Mouse (Mus musculus): ENCODE measurements around the gene Tnnt3. TPM values are rescaled to one million over a fixed set of nuclear protein-coding genes. Genes with fewer than 3 reads are reported as not detected.

Gene Tnnt3
- polyA plus RNA-seq, 1 experiment, result 2.7 TPM

DNA sequence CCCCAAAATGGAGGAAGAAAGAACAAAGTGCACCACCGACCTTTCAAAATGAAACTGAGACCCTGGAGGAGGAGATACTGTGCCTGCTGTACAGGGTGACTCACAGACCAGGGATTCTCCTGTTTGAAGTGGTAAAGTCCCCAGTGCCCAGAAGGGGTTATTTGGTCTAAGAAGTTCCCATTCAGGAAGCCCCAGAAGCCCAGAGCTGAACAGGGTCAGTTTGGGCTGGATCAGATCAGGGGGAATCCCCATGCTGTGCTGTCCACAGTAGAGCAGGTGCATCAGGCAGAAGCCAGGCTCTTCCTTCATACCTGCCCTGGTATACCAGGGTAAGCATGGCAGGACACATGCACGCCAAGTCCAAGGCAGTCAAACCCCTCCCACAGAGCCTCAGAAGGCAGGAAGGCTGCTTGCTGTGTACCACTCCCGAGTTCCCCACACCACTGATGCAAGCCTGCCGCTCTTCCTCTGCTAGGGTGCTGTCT, 36.0 kb upstream of the Tnnt3 start:
- TF ChIP-seq POLR2A (IDR thresholded peaks at IDR 0.05; ENCODE audit: insufficient read depth, low read length) (no peak), EP300 (IDR thresholded peaks at IDR 0.05; ENCODE audit: insufficient read depth, low read depth, low read length) (no peak), CTCF (IDR thresholded peaks at IDR 0.05; ENCODE audit: low read depth, low read length) (no peak)
- Histone ChIP-seq H3K9ac (ENCODE audit: low read depth, poor library complexity, severe bottlenecking) (no peak overlapping the region), H3K27me3 (ENCODE audit: control insufficient read depth, insufficient read depth, low read length, poor library complexity, severe bottlenecking) (no peaks in the 10 kb centered on the region), H3K9me3 (replicated peaks; ENCODE audit: control insufficient read depth, insufficient read depth, low read length, poor library complexity, severe bottlenecking) (no peaks in the 10 kb centered on the region), H3K4me3 (ENCODE audit: low read depth, low read length) (no peak overlapping the region), H3K36me3 (ENCODE audit: control insufficient read depth, insufficient read depth, low read length, poor library complexity, severe bottlenecking) (no peaks in the 10 kb centered on the region), H3K4me1 (ENCODE audit: control insufficient read depth, insufficient read depth, low read length) (no peaks in the 10 kb centered on the region), H3K27ac (ENCODE audit: insufficient read depth, low read length) (no peak overlapping the region)

- Histone ChIP-seq H3K4me3 (ENCODE audit: low read depth, low read length) (no peak overlapping the region), H3K9ac (ENCODE audit: low read depth, poor library complexity, severe bottlenecking) (no peak overlapping the region), H3K27ac (ENCODE audit: insufficient read depth, low read length) (no peak overlapping the region), H3K9me3 (replicated peaks; ENCODE audit: control insufficient read depth, insufficient read depth, low read length, poor library complexity, severe bottlenecking) (no peaks in the 10 kb centered on the region), H3K27me3 (ENCODE audit: control insufficient read depth, insufficient read depth, low read length, poor library complexity, severe bottlenecking) (no peaks in the 10 kb centered on the region), H3K36me3 (ENCODE audit: control insufficient read depth, insufficient read depth, low read length, poor library complexity, severe bottlenecking) (no peaks in the 10 kb centered on the region), H3K4me1 (ENCODE audit: control insufficient read depth, insufficient read depth, low read length) (no peaks in the 10 kb centered on the region)
- TF ChIP-seq POLR2A (IDR thresholded peaks at IDR 0.05; ENCODE audit: insufficient read depth, low read length) (no peak), EP300 (IDR thresholded peaks at IDR 0.05; ENCODE audit: insufficient read depth, low read depth, low read length) (no peak), CTCF (IDR thresholded peaks at IDR 0.05; ENCODE audit: low read depth, low read length) (no peak)
Observed at GRCm38 (mm10) chr7:142470171-142470691, 28.4 kb upstream of the Tnnt3 start.

DNA sequence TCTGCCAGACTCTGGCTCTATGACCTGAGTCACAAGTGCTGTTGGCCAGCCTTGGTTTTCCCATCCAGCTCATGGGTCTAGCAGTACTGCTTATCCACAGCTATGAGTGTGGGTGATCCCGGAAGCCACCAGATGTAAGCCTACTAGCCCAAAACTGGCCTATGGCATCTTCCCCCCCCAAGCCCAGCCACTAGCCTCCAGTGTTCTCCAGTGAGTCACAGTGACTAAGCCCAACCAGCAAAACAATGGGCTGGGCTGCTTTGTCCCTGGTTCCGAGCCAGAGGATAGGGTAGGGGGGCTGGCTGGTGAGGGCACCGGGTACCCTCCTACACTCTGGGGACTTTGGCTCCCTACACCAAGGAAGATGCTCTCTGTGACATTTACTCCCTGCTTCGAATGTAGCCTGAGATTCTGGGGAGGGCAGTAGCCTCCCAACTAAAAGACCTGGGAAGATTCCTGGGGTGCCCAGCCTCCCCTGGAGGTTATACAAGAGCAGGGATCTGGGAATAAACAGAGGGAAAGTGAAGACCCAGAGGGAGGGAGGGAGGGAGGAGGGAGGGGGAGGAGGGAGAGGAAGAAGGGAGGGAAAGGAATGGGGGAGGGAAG, 27.7 kb upstream of the Tnnt3 start:
- TF ChIP-seq EP300 (IDR thresholded peaks at IDR 0.05; ENCODE audit: insufficient read depth, low read depth, low read length) (no peak), POLR2A (IDR thresholded peaks at IDR 0.05; ENCODE audit: insufficient read depth, low read length) (no peak), CTCF (IDR thresholded peaks at IDR 0.05; ENCODE audit: low read depth, low read length) (no peak)
- Histone ChIP-seq H3K4me1 (ENCODE audit: control insufficient read depth, insufficient read depth, low read length) (no peaks in the 10 kb centered on the region), H3K36me3 (ENCODE audit: control insufficient read depth, insufficient read depth, low read length, poor library complexity, severe bottlenecking) (no peaks in the 10 kb centered on the region), H3K27ac (ENCODE audit: insufficient read depth, low read length) (no peak overlapping the region), H3K27me3 (ENCODE audit: control insufficient read depth, insufficient read depth, low read length, poor library complexity, severe bottlenecking) (no peaks in the 10 kb centered on the region), H3K4me3 (ENCODE audit: low read depth, low read length) (no peak overlapping the region), H3K9ac (ENCODE audit: low read depth, poor library complexity, severe bottlenecking) (no peak overlapping the region), H3K9me3 (replicated peaks; ENCODE audit: control insufficient read depth, insufficient read depth, low read length, poor library complexity, severe bottlenecking) (no peaks in the 10 kb centered on the region)

GRCm38 (mm10) chr7:142471414-142471861, 27.2 kb upstream of the Tnnt3 start:
- H3K9ac ChIP-seq (ENCODE audit: low read depth, poor library complexity, severe bottlenecking), result no peak overlapping the region

DNA sequence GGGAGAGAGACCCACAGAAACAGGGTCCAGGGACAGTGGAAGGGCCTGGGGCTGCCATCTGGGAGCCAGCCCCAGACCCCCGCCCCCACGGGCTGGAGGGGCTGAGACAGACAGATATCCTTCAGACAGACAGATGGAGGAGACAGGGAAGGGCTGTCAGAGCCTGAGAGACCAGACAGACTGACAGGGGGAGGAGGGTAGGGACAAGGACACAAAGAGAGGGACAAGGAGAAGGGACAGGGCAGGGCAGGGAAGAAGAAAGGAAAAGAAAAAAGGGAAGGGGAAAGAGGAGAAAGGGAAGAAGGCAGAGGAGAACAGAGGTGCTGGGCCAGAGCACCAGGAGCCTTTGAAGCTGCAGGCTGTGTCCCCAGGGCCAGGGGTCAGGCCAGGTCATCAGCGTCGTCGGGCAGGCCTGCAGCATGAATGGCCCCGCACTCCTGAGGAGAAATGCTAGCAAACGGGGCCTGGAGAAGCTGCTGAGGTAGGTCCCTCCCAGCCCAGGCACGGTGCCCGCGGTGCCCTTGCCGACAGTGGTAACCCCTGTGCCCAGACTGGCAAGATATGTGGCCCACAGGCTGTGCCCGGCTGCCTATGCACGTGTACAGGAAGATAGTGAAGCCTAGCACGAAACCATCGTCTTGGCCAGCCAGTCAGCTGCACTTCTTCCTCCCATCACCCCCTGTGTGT, 26.6 kb upstream of the Tnnt3 start:
- Histone ChIP-seq H3K4me3 (ENCODE audit: low read depth, low read length) (no peak overlapping the region), H3K36me3 (ENCODE audit: control insufficient read depth, insufficient read depth, low read length, poor library complexity, severe bottlenecking) (no peaks in the 10 kb centered on the region), H3K27ac (ENCODE audit: insufficient read depth, low read length) (no peak overlapping the region), H3K9me3 (replicated peaks; ENCODE audit: control insufficient read depth, insufficient read depth, low read length, poor library complexity, severe bottlenecking) (no peaks in the 10 kb centered on the region), H3K4me1 (ENCODE audit: control insufficient read depth, insufficient read depth, low read length) (no peaks in the 10 kb centered on the region), H3K9ac (ENCODE audit: low read depth, poor library complexity, severe bottlenecking) (no peak overlapping the region), H3K27me3 (ENCODE audit: control insufficient read depth, insufficient read depth, low read length, poor library complexity, severe bottlenecking) (no peaks in the 10 kb centered on the region)
- TF ChIP-seq EP300 (IDR thresholded peaks at IDR 0.05; ENCODE audit: insufficient read depth, low read depth, low read length), result no peak
- TF ChIP-seq CTCF (IDR thresholded peaks at IDR 0.05; ENCODE audit: low read depth, low read length), result no peak
- TF ChIP-seq POLR2A (IDR thresholded peaks at IDR 0.05; ENCODE audit: insufficient read depth, low read length), result no peak

More at GRCm38 (mm10) chr7:142471414-142471861, 27.2 kb upstream of the Tnnt3 start:
- TF ChIP-seq CTCF (IDR thresholded peaks at IDR 0.05; ENCODE audit: low read depth, low read length), result no peak
- TF ChIP-seq POLR2A (IDR thresholded peaks at IDR 0.05; ENCODE audit: insufficient read depth, low read length), result no peak
- no peak for TF ChIP-seq EP300 (IDR thresholded peaks at IDR 0.05; ENCODE audit: insufficient read depth, low read depth, low read length)
- Histone ChIP-seq H3K4me1 (ENCODE audit: control insufficient read depth, insufficient read depth, low read length) (no peaks in the 10 kb centered on the region), H3K9me3 (replicated peaks; ENCODE audit: control insufficient read depth, insufficient read depth, low read length, poor library complexity, severe bottlenecking) (no peaks in the 10 kb centered on the region), H3K27ac (ENCODE audit: insufficient read depth, low read length) (no peak overlapping the region), H3K4me3 (ENCODE audit: low read depth, low read length) (no peak overlapping the region), H3K27me3 (ENCODE audit: control insufficient read depth, insufficient read depth, low read length, poor library complexity, severe bottlenecking) (no peaks in the 10 kb centered on the region), H3K36me3 (ENCODE audit: control insufficient read depth, insufficient read depth, low read length, poor library complexity, severe bottlenecking) (no peaks in the 10 kb centered on the region)

DNA sequence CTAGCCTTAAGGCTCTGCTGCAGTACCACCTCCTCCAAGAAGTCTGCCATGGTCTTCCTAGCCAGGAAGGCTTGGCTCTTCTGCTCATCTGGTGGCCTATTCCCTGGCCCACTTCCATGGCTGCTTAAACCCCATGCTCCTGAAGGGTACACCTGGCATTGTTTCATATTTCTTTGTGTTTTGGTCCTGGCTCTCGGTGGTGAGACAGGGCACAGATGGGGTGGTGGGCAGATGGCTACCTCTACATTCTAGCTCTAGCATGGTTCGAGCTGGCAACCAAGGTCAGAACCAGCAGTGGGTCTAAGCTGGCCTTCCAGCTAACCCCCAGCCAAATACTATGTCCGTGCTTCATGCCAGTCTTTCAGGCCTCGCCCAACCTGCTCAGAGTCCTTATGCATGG, 25.7 kb upstream of the Tnnt3 start:
- H3K36me3 ChIP-seq (ENCODE audit: control insufficient read depth, insufficient read depth, low read length, poor library complexity, severe bottlenecking), result no peaks in the 10 kb centered on the region
- no peaks in the 10 kb centered on the region for H3K9me3 ChIP-seq (replicated peaks; ENCODE audit: control insufficient read depth, insufficient read depth, low read length, poor library complexity, severe bottlenecking)
- TF ChIP-seq POLR2A (IDR thresholded peaks at IDR 0.05; ENCODE audit: insufficient read depth, low read length) (no peak), CTCF (IDR thresholded peaks at IDR 0.05; ENCODE audit: low read depth, low read length) (no peak), EP300 (IDR thresholded peaks at IDR 0.05; ENCODE audit: insufficient read depth, low read depth, low read length) (no peak)
- no peaks in the 10 kb centered on the region for H3K27me3 ChIP-seq (ENCODE audit: control insufficient read depth, insufficient read depth, low read length, poor library complexity, severe bottlenecking)
- no peaks in the 10 kb centered on the region for H3K4me1 ChIP-seq (ENCODE audit: control insufficient read depth, insufficient read depth, low read length)
- H3K27ac ChIP-seq (ENCODE audit: insufficient read depth, low read length), result no peak overlapping the region
- no peak overlapping the region for H3K4me3 ChIP-seq (ENCODE audit: low read depth, low read length)
- H3K9ac ChIP-seq (ENCODE audit: low read depth, poor library complexity, severe bottlenecking), result no peak overlapping the region
